Mouse (Mus musculus) intestine, postnatal 0 days (tissue): ENCODE measurements around the gene Atxn7l1. TPM values are rescaled to one million over a fixed set of nuclear protein-coding genes. Genes with fewer than 3 reads are reported as not detected.

Experiments used
- ATAC-seq: fragments of 200-750 bp; cut with Nextera tagmentation; 2 replicates; pipeline ENCODE4 v1.8.0; 2017; ENCODE audit warnings: mild to moderate bottlenecking, moderate TSS enrichment, moderate library complexity
- H3K27ac ChIP-seq: fragments of 300-500 bp; sonication (generic); 2 replicates; pipeline ENCODE4 v1.5.1; 2014; ENCODE audit warnings: mild to moderate bottlenecking, low read depth, low read length, moderate library complexity
- H3K27me3 ChIP-seq: fragments of 300-500 bp; sonication (generic); replicated peaks from 2 replicates; pipeline ENCODE4 v1.6.1; 2014; ENCODE audit warnings: low read length, mixed read lengths; ENCODE audit not compliant: control insufficient read depth, insufficient read depth
- H3K36me3 ChIP-seq: fragments of 300-500 bp; sonication (generic); 2 replicates; pipeline ENCODE4 v1.6.1; 2014; ENCODE audit warnings: mild to moderate bottlenecking, moderate library complexity; ENCODE audit not compliant: control insufficient read depth, insufficient read depth
- H3K4me1 ChIP-seq: fragments of 300-500 bp; sonication (generic); replicated peaks from 2 replicates; pipeline ENCODE4 v1.6.1; 2014; ENCODE audit warnings: antibody characterized with exemption, low read length, mixed read lengths; ENCODE audit not compliant: control insufficient read depth, insufficient read depth
- H3K4me2 ChIP-seq: fragments of 300-500 bp; sonication (generic); replicated peaks from 2 replicates; pipeline ENCODE4 v1.6.1; 2014; ENCODE audit warnings: low read depth, mild to moderate bottlenecking, moderate library complexity
- H3K4me3 ChIP-seq: fragments of 300-500 bp; sonication (generic); 2 replicates; pipeline ENCODE4 v1.5.1; 2014; ENCODE audit warnings: low read depth, low read length
- H3K9ac ChIP-seq: fragments of 300-500 bp; sonication (generic); 2 replicates; pipeline ENCODE4 v1.6.1; 2014; ENCODE audit warnings: mild to moderate bottlenecking, low read depth, low read length
- H3K9me3 ChIP-seq: fragments of 300-500 bp; sonication (generic); 2 replicates; pipeline ENCODE4 v1.6.1; 2016; ENCODE audit warnings: mixed run types; ENCODE audit not compliant: control insufficient read depth
- CTCF ChIP-seq: sonication (generic); IDR thresholded peaks from 2 replicates; pipeline ENCODE4 v1.5.1; 2016; ENCODE audit warnings: low read depth, mild to moderate bottlenecking, control low read depth, antibody characterized with exemption, moderate library complexity
- WGBS: fragments of 180-500 bp; shearing (Covaris S2); extraction: QIAGEN DNeasy Blood & Tissue Kit; methylation state at CpG from one replicate; pipeline ENCODE4 v1.1.7; 2014; 5-methylcytosine and 5-hydroxymethylcytosine counted together
- polyA plus RNA-seq: library from polyadenylated mRNA; unstranded; fragments of >200 nt; fragmentation: Nextera tagmentation; extraction: Ambion mirVana; gene quantifications from 2 replicates; pipeline ENCODE4 v1.2.1, GENCODE M21; 2015

The Atxn7l1 gene
- polyA plus RNA-seq, result 8.2 and 9.0 TPM in 2 replicates

GRCm38 (mm10) chr12:33147497-33148267 is at the start of gene Atxn7l1:
Gene Atxn7l1, plus strand, starts transcription at chr12:33147693.
- peaks cover 2% of the 10 kb centered on the region; the same call in 1 of the 2 replicates for H3K4me1 ChIP-seq
- ATAC-seq, result peak; percentile 97
- peak; percentile 97 for TF ChIP-seq CTCF

GRCm38 (mm10) chr12:33101627-33102026 is 45.9 kb upstream of the Atxn7l1 start:
- no peaks in the 10 kb centered on the region for H3K36me3 ChIP-seq
- 69% methylated on average over 8 of the region's 8 CpGs for WGBS
- ATAC-seq, result no peak
- H3K4me2 ChIP-seq, result no peak overlapping the region
- no peak for TF ChIP-seq CTCF
- no peaks in the 10 kb centered on the region for H3K9me3 ChIP-seq
- H3K9ac ChIP-seq, result no peak overlapping the region
- no peak overlapping the region for H3K27ac ChIP-seq
- no peaks in the 10 kb centered on the region for H3K27me3 ChIP-seq
- no peak overlapping the region for H3K4me3 ChIP-seq
- no peaks in the 10 kb centered on the region for H3K4me1 ChIP-seq

More at GRCm38 (mm10) chr12:33147497-33148267, at the start of gene Atxn7l1:
- Histone ChIP-seq H3K4me3 (peak within 1 kb of the TSS; percentile 69), H3K4me2 (peak within 1 kb of the TSS; percentile 92), H3K36me3 (no peaks in the 10 kb centered on the region), H3K9ac (peak within 1 kb of the TSS; percentile 83), H3K9me3 (no peaks in the 10 kb centered on the region), H3K27me3 (peaks cover 8% of the 10 kb centered on the region; the same call in 1 of the 2 replicates), H3K27ac (peak within 1 kb of the TSS; percentile 73)
- under 1% methylated on average over 49 of the region's 54 CpGs for WGBS

GRCm38 (mm10) chr12:33102342-33103115 is 45.0 kb upstream of the Atxn7l1 start:
- H3K9me3 ChIP-seq, result no peaks in the 10 kb centered on the region
- H3K27ac ChIP-seq, result no peak overlapping the region; the same call in 1 of the 2 replicates
- no peak for TF ChIP-seq CTCF
- H3K4me2 ChIP-seq, result no peak overlapping the region
- no peaks in the 10 kb centered on the region for H3K4me1 ChIP-seq
- 30% methylated on average over 15 of the region's 15 CpGs for WGBS
- H3K36me3 ChIP-seq, result no peaks in the 10 kb centered on the region
- H3K27me3 ChIP-seq, result no peaks in the 10 kb centered on the region
- no peak overlapping the region for H3K9ac ChIP-seq
- peak; percentile 22; the same call in 1 of the 2 replicates for ATAC-seq
- no peak overlapping the region for H3K4me3 ChIP-seq

- no peak overlapping the region for H3K4me3 ChIP-seq
- no peak overlapping the region for H3K9ac ChIP-seq
- no peaks in the 10 kb centered on the region for H3K4me1 ChIP-seq
- H3K9me3 ChIP-seq, result no peaks in the 10 kb centered on the region
- ATAC-seq, result no peak
- H3K4me2 ChIP-seq, result no peak overlapping the region
- H3K27me3 ChIP-seq, result no peaks in the 10 kb centered on the region
- H3K27ac ChIP-seq, result no peak overlapping the region
- H3K36me3 ChIP-seq, result no peaks in the 10 kb centered on the region
- TF ChIP-seq CTCF, result no peak
- 74% methylated on average over 4 of the region's 4 CpGs for WGBS
Observed at GRCm38 (mm10) chr12:33105724-33106123, 41.8 kb upstream of the Atxn7l1 start.

GRCm38 (mm10) chr12:33106438-33107167 is 40.9 kb upstream of the Atxn7l1 start:
- ATAC-seq, result peak; percentile 59
- Histone ChIP-seq H3K4me2 (no peak overlapping the region), H3K4me3 (no peak overlapping the region), H3K4me1 (no peaks in the 10 kb centered on the region), H3K9me3 (no peaks in the 10 kb centered on the region), H3K36me3 (no peaks in the 10 kb centered on the region), H3K9ac (no peak overlapping the region), H3K27ac (no peak overlapping the region), H3K27me3 (no peaks in the 10 kb centered on the region)
- TF ChIP-seq CTCF, result no peak
- 65% methylated on average over 10 of the region's 10 CpGs for WGBS

- no peak overlapping the region for H3K4me3 ChIP-seq
- no peak overlapping the region for H3K27ac ChIP-seq
- H3K9ac ChIP-seq, result no peak overlapping the region
- no peaks in the 10 kb centered on the region for H3K36me3 ChIP-seq
- H3K9me3 ChIP-seq, result no peaks in the 10 kb centered on the region
- TF ChIP-seq CTCF, result peak; percentile 89
- peak; percentile 41; the same call in 1 of the 2 replicates for ATAC-seq
- no peak overlapping the region for H3K4me2 ChIP-seq
- H3K27me3 ChIP-seq, result no peaks in the 10 kb centered on the region
- no peaks in the 10 kb centered on the region for H3K4me1 ChIP-seq
Observed at GRCm38 (mm10) chr12:33109531-33109930, 38.0 kb upstream of the Atxn7l1 start.
